Mouse (Mus musculus) testis, adult 2 months (tissue): ENCODE data around the gene Olfr676.

ENCODE experiments used
- CTCF ChIP-seq: fragments of 200-500 bp; IDR thresholded peaks from 2 replicates; pipeline ENCODE4 v1.5.1; 2012; ENCODE audit warnings: low read depth, mild to moderate bottlenecking, inconsistent platforms, low read length, moderate library complexity; ENCODE audit not compliant: control insufficient read depth, insufficient read depth, insufficient replicate concordance
- POLR2A ChIP-seq: fragments of 200-500 bp; IDR thresholded peaks from 2 replicates; pipeline ENCODE4 v1.6.1; 2012; ENCODE audit warnings: low read depth, mild to moderate bottlenecking, inconsistent platforms, low read length, moderate library complexity; ENCODE audit not compliant: control insufficient read depth

GRCm38 (mm10) chr7:105032398-105032797 is at the start of gene Olfr676:
- TF ChIP-seq CTCF (no peak), POLR2A (no peak)
